Mouse (Mus musculus): ENCODE data around the gene Mrpl52. TPM values are rescaled to one million over a fixed set of nuclear protein-coding genes. Genes with fewer than 3 reads are reported as not detected.
A peak's percentile ranks its signal among the peaks of the same experiment; 100 is the strongest.

Gene Mrpl52
- total and polyA plus RNA-seq, 2 experiments from 2014 or later: 151 to 277 TPM

- Histone ChIP-seq H3K9ac (no peak overlapping the region), H3K4me3 (ENCODE audit: low read depth, low read length) (no peak overlapping the region), H3K27ac (ENCODE audit: low read depth, low read length) (no peak overlapping the region), H3K4me2 (ENCODE audit: low read depth) (no peak overlapping the region), H3K36me3 (ENCODE audit: insufficient read depth) (no peaks in the 10 kb centered on the region), H3K9me3 (ENCODE audit: low read length) (no peaks in the 10 kb centered on the region), H3K4me1 (ENCODE audit: insufficient read depth) (no peaks in the 10 kb centered on the region), H3K27me3 (ENCODE audit: insufficient read depth, low read length) (no peaks in the 10 kb centered on the region)
- DNase-seq (no peak), ATAC-seq (no peak)
- no peak for TF ChIP-seq CTCF (IDR thresholded peaks at IDR 0.05; ENCODE audit: low read depth)
- 84% methylated on average over 11 of the region's 11 CpGs for WGBS
Measured at GRCm38 (mm10) chr14:54454669-54455528, 28.2 kb downstream of the Mrpl52 start.

GRCm38 (mm10) chr14:54457907-54458569 lies 31.3 kb downstream of the Mrpl52 start:
- 91% methylated on average over 14 of the region's 14 CpGs for WGBS
- no peak overlapping the region for H3K27ac ChIP-seq (ENCODE audit: low read depth, low read length)
- ATAC-seq: no peak
- no peaks in the 10 kb centered on the region for H3K9me3 ChIP-seq (ENCODE audit: low read length)
- no peak overlapping the region for H3K4me3 ChIP-seq (ENCODE audit: low read depth, low read length)
- TF ChIP-seq CTCF (IDR thresholded peaks at IDR 0.05; ENCODE audit: low read depth): no peak
- H3K9ac ChIP-seq: no peak overlapping the region
- no peaks in the 10 kb centered on the region for H3K4me1 ChIP-seq (ENCODE audit: insufficient read depth)
- no peaks in the 10 kb centered on the region for H3K27me3 ChIP-seq (ENCODE audit: insufficient read depth, low read length)
- H3K36me3 ChIP-seq (ENCODE audit: insufficient read depth): no peaks in the 10 kb centered on the region
- H3K4me2 ChIP-seq (ENCODE audit: low read depth): no peak overlapping the region
- DNase-seq: no peak

- no peaks in the 10 kb centered on the region for H3K4me1 ChIP-seq (ENCODE audit: insufficient read depth)
- DNase-seq (no peak), ATAC-seq (no peak)
- no peak overlapping the region for H3K9ac ChIP-seq
- H3K4me3 ChIP-seq (ENCODE audit: low read depth, low read length): no peak overlapping the region
- H3K27me3 ChIP-seq (ENCODE audit: insufficient read depth, low read length): no peaks in the 10 kb centered on the region
- 79% methylated on average over 4 of the region's 4 CpGs for WGBS
- H3K9me3 ChIP-seq (ENCODE audit: low read length): no peaks in the 10 kb centered on the region
- TF ChIP-seq CTCF (IDR thresholded peaks at IDR 0.05; ENCODE audit: low read depth): no peak
- H3K36me3 ChIP-seq (ENCODE audit: insufficient read depth): no peaks in the 10 kb centered on the region
- H3K4me2 ChIP-seq (ENCODE audit: low read depth): no peak overlapping the region
- no peak overlapping the region for H3K27ac ChIP-seq (ENCODE audit: low read depth, low read length)
Measured at GRCm38 (mm10) chr14:54462146-54462545, 35.4 kb downstream of the Mrpl52 start.

- H3K9me3 ChIP-seq (ENCODE audit: low read length): no peaks in the 10 kb centered on the region
- H3K9ac ChIP-seq: peak overlapping the region; percentile 81
- H3K4me1 ChIP-seq (ENCODE audit: insufficient read depth): no peaks in the 10 kb centered on the region
- H3K27me3 ChIP-seq (ENCODE audit: insufficient read depth, low read length): no peaks in the 10 kb centered on the region
- peak overlapping the region; percentile 83 for H3K4me3 ChIP-seq (ENCODE audit: low read depth, low read length)
- ATAC-seq (peak; percentile 47), DNase-seq (no peak)
- H3K27ac ChIP-seq (ENCODE audit: low read depth, low read length): peak overlapping the region; percentile 17; the same call in 1 of the 2 replicates
- TF ChIP-seq CTCF (IDR thresholded peaks at IDR 0.05; ENCODE audit: low read depth): no peak
- H3K4me2 ChIP-seq (ENCODE audit: low read depth): peak overlapping the region; percentile 91
- WGBS: 16% methylated on average over 12 of the region's 12 CpGs
- H3K36me3 ChIP-seq (ENCODE audit: insufficient read depth): peaks cover 10% of the 10 kb centered on the region
Measured at GRCm38 (mm10) chr14:54463108-54463958, 36.6 kb downstream of the Mrpl52 start.

- Histone ChIP-seq H3K27me3 (ENCODE audit: insufficient read depth, low read length) (no peaks in the 10 kb centered on the region), H3K9ac (peak within 1 kb of the TSS; percentile 81), H3K9me3 (ENCODE audit: low read length) (no peaks in the 10 kb centered on the region), H3K27ac (ENCODE audit: low read depth, low read length) (peak within 1 kb of the TSS; percentile 67), H3K4me2 (ENCODE audit: low read depth) (peak within 1 kb of the TSS; percentile 91), H3K4me3 (ENCODE audit: low read depth, low read length) (peak within 1 kb of the TSS; percentile 83), H3K36me3 (ENCODE audit: insufficient read depth) (peaks cover 16% of the 10 kb centered on the region), H3K4me1 (ENCODE audit: insufficient read depth) (no peaks in the 10 kb centered on the region)
- DNase-seq (peak; percentile 85), ATAC-seq (peak; percentile 91)
- under 1% methylated on average over 34 of the region's 35 CpGs for WGBS
- no peak for TF ChIP-seq CTCF (IDR thresholded peaks at IDR 0.05; ENCODE audit: low read depth)
Measured at GRCm38 (mm10) chr14:54463959-54464292, 37.2 kb downstream of the Mrpl52 start, which contains the start of gene Lrp10. Gene Lrp10, plus strand, starts transcription at chr14:54464137.

- peaks cover 21% of the 10 kb centered on the region for H3K36me3 ChIP-seq (ENCODE audit: insufficient read depth)
- whole genome bisulfite sequencing: 1% methylated on average over 45 of the region's 57 CpGs
- ATAC-seq: peak; percentile 62
Measured at GRCm38 (mm10) chr14:54464293-54465005, 37.7 kb downstream of the Mrpl52 start.

More at GRCm38 (mm10) chr14:54464293-54465005, 37.7 kb downstream of the Mrpl52 start:
- Histone ChIP-seq H3K4me1 (ENCODE audit: insufficient read depth) (no peaks in the 10 kb centered on the region), H3K4me2 (ENCODE audit: low read depth) (peak overlapping the region; percentile 91), H3K27ac (ENCODE audit: low read depth, low read length) (peak overlapping the region; percentile 67; the same call in 1 of the 2 replicates), H3K9me3 (ENCODE audit: low read length) (no peaks in the 10 kb centered on the region), H3K9ac (peak overlapping the region; percentile 81), H3K27me3 (ENCODE audit: insufficient read depth, low read length) (no peaks in the 10 kb centered on the region), H3K4me3 (ENCODE audit: low read depth, low read length) (peak overlapping the region; percentile 83)
- peak; percentile 61 for DNase-seq
- TF ChIP-seq CTCF (IDR thresholded peaks at IDR 0.05; ENCODE audit: low read depth): peak; percentile 63

All from forebrain, postnatal 0 days (tissue).